Mouse (Mus musculus): ENCODE data around the gene Myh9.

Myh9 gene

DNA sequence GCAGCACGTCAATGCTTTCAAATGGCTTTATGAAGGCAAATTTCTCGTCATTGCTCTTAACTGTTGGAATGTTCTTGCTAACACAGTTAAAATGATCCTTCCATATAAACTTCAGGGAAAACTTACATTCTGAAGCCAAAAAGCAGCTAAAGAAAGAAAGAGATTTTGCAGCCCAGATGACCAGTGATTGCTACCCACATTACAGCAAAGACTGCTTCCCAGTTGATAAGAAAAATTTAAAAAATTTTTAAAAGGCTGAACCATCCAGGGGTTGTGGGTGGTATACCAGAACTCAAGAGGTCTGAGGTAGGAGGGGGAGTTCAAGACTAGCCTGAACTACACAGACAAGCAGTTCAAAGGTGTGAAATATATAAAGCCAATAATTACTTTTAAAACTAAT lies 1.1 kb upstream of the Myh9 start:
- DNase-seq (ENCODE audit: low spot score in 2 of 2): no peak

DNA sequence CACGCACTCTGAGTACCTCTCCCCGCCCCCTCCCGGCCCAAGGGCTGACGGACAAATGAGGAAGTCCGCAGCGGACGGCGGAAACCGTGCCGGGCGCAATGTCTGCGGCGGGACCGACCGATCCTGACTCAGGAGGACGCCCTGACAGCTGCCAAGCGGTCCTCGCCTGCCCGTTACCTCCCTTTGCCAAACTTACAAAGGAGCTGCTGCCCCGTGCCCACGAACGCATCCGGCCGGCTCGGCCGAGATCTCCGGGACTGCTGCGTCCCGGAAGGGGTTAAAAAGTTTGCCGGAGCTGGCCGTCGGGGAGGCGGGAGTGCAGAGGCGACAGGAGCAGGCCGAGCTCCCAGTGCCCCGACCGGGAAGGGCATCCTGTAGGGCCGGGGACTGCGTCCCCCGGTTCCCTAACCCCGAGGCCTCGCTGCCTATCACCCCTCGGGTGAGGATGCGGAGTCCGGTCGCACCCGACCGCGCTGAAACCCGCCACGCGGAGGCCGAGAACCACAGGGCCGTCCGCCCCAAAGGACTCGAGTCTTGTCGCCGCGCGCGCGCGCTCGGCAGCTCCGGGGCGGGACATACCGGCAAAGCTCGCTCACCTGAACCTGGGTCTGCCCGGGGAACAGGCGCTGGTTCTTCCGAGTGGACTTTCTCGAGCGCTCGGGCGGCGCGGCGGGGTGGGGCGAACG lies 471 bp downstream of the Myh9 start:
- peak; percentile 64 to 75 for DNase-seq (ENCODE audit: low spot score in 2 of 2)

DNA sequence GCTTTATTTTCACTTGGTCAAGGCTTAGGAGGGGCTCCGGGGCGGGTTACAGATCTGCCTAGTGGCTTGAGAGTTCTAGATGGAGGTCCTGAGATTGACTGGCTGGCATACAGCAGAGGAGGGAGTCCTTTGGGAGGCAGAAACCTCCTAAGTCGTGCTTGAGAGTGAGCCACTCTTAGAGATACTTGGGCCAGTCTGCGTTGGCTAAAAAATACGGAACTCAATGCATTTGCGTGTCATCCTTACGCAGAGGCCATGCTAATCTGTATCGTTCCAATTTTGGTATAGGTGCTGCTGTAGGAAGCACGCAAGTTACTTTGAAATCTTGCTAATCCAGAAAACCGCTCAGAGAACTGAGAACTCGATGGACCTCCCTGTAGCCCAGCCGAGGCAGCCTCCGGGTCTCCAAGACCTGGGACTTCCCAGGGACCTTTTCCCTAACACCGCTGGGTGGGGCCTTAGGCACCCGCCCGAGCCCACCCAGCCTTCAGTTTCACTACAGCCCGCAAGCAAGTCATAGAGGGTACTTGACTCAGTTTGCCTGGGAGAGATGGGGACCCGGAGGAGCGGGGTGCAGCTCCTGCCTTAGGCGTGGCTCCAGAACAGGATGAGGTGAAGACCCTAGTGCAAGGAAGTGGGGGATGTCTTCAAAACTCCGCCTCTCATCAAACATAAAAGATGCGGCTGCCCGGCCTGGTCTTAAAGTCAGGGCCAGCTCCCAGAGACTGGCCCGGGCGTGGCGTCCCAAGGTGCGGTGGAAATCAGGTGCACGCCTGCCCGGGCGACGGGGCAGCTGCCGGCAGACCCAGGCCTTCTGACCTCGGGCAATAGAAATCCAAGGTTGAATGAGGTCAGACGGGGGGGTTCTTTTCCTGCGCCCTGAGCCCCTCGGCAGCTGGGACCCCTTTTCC lies 1.3 kb downstream of the Myh9 start:
- DNase-seq (ENCODE audit: low spot score in 2 of 2): peak in 1 of 2 experiments; percentile 35

DNA sequence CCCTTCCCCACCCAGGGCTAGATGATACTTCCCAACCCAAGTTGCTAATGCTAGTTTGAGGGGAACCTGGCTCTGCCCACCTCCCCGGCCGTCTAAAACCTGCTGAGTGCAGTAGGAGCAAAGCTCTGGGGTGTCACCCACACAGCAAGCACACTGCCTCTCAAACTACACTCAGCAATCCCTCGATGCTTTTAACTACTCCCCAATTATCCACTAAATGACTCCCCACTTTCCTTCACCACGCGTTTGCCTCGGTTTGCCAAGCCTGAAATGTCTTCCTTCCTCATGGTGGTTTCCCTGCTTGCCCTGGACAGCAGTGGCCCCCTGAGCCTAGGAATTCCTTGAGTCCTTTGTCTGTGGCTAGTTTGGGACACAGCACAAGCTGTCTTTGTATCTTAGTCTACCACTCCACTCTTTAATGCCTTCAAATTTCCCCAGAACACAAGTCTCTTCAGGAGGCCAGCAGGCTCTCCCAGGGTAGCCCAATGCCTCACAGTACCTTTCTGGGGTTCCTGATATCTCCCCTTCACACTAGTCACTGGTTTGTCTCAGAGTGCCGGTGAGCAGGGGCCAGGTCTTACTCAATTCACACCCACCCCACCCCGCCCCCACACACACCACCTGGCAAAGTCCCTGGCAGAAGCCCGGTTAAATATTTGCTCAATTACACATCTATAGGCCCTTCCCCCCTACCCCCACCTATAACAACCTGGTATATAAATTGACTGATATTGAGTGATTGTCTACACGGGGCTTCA lies 2.3 kb downstream of the Myh9 start:
- no peak for DNase-seq (ENCODE audit: low spot score in 2 of 2)

DNA sequence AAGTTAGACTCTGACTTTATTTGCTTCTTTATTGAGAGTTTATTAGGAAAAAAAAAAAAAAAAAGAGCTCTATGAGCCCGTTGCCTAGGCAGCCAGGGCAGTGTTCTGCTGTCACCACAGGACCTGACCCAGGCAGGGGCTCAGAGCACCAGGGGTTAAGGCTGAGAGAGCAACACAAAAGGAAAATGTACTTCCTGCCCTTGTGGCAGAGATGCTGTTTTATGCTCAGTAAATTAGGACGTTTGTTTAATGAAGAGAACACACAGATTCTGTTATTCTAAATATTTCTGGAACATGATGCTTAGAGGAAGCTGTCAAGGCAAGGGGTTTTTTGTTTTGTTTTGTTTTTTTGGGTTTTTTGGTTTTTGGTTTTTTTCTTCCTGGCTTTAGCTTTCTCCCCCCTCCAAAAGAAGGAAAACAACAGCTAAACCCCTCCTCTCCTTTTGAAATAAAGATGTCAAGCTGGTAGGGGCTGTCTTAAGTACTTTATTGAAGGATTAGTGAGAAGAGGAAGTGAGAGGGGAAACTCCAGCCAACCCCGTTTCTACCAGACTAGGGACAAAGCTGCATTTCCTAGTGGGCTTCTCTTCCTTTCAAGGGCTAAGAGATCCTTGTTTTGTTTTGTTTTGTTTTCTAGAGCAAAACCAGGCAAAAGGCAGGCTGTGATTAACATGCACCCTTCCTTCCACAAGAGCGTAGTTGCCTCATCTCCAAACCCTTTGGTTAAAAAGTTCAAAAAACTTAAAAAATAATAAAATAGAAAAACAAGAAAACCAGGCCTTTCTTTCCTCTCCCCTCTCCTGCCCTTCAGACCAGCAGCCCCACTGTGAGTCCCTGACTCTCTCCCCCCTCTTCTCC lies 3.2 kb downstream of the Myh9 start:
- peak in 1 of 2 experiments; percentile 38 for DNase-seq (ENCODE audit: low spot score in 2 of 2)

DNA sequence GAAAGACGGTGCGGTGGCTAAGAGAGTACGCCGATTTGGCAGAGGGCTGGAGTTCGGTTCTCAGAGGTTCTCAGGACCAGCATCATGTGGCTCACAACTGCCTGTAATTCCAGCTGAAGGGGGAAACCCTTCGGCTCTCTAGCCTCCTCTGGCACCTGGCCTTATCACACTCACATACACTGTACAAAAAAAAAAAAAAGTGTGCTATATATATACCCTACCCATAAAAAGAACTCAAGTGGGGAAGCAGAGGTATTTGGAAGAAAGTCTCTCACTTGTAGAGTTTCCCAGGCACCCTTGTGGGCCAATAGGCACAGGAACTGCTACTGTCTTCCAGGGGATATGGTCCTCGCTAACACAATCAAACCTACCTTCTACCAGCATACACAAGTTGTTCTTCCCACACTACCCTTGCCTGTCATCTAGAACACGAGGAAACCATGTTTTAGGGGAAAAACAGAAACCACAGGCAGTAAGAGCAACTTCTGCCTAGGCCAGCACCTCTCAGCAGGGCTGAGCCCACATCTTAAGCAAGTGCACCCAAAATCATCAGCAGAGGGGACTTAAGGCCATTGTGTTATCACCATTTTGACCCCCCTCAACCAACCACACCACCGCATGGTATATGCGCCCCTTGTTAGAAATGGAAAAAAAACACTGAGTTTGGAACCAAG lies 4.4 kb downstream of the Myh9 start:
- no peak for DNase-seq (ENCODE audit: low spot score in 2 of 2)

DNA sequence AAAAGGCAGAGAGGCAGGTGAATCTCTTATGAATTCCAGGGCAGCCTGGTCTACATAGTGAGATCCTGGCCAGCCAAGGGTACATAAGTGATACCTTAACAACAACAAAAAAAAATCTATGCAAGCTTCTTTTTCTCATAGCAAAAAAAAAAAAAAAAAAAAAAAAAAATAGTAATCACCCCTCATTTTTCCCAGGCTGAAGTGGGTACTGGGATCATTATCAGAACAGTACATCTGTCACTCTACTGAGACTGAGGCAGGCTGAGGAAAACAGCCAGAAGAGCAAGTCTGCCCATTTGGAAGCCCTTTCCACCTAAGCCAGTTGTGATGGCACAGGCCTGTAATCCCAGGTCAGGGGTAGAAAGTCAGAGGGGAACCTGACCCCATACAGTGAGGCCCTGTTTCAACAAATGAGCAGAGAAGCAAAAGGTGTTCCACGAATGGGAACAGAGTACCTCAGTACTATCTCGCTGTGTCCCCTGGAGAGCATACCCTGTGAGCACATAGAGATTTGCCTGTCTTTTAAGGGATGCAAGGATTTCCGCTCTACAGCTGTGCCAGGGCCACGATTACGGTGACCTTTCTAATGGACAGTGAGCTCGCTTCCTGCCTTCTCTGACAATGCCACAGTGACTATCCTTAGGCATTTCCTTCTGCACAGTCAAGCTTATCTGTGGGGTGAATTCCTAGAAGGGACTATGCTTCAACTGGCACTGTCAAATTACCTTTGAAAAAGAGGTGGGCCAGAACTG lies 5.1 kb downstream of the Myh9 start:
- DNase-seq (ENCODE audit: low spot score in 2 of 2): no peak

DNA sequence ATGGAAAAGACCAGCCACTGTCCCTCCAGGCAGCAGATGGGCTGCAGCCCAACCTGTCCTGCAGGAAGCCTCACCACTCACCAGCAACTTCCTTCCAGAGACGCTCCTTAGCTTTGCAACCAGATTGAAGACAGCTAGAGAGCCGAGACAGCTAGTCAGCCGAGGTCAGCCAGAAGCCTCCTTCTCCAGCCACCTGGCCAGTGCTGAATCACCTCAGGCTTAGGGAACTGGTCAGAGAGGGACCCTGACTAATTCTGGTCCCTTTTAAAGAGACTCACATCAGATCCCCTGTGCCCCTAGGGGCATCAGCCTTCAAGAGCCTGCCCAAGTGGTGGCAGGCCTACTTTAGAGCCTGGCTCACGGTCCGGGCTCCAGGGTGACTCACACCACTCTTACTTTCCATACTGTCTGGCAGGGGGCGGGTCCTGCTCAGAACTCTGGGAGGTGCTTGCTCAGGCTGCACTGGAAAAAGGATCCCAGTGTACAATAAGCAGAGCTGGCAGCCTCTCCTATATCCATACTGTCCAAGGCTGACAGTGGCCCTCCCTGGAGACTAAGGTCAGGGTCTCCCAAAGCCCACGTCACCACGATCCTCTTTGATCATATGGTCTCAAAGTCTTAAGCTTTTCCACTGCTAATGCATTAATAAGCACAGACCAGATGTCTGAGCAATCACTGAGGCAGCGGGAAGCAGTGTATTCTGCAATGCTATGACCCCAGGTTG lies 5.9 kb downstream of the Myh9 start:
- peak in 1 of 2 experiments; percentile 36 for DNase-seq (ENCODE audit: low spot score in 2 of 2)

DNA sequence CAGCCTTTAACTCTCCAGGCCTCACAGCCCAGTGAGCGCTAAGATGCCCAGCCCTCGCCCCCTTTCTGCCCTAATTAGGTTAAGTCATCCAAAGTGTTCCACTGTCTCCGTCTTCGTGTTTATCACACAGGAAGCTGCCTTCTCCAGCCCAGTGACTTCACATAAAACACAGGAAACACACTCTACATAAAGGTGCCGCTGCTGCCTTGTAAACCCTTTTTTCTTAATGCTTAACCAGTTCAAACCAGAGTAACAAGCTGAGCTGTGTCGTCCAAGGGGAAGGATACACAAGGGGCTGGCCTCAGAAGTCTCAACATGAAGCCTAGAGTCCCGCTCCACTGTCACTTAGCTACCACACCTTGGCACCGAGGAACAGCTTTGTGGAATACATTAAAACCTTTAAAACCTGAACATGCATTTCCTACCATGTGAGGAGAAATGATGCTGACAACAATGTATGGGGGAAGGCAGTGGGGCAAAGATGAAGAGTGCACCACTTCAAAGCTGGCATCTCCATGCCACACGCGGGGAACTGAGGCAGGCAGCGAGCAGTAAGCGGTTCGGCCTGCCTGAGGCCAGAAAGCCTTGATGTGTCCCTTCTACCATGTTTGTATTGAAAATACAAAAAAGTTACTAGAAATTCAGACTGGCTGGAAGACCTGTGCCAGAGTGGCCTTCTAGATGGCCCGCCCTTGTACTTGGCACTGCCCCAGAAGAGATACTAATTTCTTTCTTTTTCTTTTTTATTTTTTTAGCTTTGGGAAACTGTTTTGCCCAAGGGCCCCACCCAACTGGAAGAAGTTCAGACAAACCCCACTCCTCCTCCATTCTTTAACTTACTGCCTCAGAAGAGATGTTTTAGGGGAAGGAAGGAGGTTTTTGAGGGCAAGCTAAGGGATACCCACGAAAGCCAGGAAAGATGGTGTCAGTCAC lies 7.4 kb downstream of the Myh9 start:
- DNase-seq (ENCODE audit: low spot score in 2 of 2): peak; percentile 82 to 86

DNA sequence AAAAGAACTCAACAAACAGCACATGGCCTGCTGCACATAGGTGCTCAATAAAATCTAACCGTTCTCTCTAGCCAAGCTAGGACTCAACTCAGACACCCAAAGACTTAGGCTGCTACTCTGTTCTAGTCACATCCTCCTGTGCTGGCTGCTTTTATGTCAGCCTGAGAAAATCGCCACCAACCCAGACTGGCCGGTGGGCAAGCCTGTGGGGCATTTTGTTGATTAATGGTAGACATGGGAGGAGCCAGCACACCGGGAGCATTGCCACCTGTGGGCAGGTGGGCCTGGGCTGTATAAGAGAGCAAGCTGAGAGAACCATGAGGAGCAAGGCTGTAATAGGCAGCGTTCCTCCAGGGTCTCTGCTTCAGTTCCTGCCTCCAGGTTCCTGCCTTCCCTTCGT lies 8.2 kb downstream of the Myh9 start:
- DNase-seq (ENCODE audit: low spot score in 2 of 2): peak in 1 of 2 experiments; percentile 47

DNA sequence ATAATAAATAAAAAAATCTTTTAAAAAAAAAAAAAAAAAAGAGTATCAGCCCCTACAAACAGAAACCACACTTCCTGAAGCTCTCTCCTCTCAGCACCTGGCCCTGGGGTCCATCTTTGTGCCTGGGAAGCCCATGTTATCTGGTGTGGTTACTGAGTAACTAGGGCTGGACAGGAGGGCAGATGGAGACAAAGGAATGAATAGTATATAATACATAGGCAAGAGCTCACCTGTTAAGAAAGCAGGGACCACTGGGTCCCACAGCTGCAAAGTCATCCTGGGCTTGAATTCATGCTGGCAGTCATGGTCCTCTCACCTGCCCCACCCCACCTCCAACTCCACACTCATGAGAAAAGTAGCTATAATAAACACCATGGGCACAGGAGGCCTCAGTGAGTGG lies 8.9 kb downstream of the Myh9 start:
- no peak for DNase-seq (ENCODE audit: low spot score in 2 of 2)

DNA sequence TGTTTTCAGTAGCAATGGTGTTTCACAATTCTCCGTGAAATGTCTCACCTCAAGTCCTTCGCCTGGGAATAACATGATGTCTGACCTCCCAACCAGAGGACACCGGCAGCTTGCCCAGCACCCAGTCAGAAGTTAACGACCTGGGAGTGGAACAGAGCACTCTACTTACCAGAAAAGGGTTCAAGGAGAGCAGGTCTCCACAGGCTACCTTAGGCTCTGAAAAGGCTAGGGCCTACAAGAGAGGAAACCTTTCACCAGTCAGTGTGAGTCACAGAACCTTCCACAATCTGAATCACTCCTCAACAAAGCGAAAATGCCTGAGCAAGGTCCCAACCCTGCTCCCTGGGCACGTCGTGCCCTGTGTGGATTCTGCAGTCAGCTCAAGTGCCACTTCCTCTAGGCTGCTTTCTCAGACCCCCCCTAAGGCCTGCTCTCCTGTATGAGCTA lies 9.5 kb downstream of the Myh9 start:
- DNase-seq (ENCODE audit: low spot score in 2 of 2): no peak

DNA sequence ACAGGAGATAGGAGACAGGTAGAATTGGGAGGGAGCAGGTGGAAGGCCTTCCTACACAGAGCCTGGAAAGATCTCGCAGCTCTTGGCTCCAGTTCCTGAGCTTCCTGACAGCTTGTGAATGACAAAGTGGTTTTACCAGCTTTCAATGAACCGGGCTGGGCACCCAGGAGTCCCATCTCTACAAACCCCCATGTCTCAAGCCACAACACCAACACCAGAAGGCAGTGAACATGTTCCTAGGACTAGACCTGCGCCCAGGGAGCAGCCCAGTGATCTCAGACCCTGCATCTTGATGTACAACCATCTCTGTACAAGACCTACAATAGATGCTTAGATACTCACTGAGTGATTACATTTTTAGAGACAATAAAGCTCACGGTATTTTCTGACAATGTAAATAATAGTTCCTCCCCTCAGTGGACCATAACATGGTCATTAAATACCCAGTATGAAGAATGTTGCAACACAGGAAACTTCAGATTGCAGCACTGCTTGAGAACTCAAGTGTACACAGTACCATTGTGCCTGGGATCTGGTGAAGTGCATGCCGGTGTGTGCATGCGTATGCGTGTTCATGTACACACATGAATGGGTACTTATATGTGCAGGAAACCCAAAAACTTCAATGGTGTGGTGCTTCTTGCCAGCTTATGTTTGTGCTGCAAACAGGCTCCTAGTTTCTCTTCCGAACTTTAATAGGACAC lies 10.1 kb downstream of the Myh9 start:
- DNase-seq (ENCODE audit: low spot score in 2 of 2): no peak

DNA sequence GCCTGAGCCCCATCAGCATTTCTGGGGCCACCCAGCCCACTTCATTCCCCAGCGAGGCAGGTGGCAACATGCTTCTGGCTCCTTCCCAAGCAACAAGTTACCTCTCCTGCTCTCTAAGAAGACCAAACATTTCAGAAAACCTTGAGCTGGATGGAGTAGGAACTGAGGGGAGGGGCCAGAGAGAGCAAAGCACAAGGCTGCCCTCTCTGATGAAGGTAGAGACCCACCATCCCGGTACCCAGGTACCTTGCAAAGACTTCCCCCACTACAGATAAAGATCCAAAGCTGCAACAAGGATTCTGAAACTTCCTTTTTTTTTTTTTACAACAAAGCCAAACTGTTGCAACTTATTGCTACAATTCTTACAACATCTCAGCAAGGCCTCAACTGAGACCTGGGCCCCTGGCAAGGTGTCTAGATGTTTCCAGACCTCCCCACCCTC lies 10.8 kb downstream of the Myh9 start:
- DNase-seq (ENCODE audit: low spot score in 2 of 2): no peak

DNA sequence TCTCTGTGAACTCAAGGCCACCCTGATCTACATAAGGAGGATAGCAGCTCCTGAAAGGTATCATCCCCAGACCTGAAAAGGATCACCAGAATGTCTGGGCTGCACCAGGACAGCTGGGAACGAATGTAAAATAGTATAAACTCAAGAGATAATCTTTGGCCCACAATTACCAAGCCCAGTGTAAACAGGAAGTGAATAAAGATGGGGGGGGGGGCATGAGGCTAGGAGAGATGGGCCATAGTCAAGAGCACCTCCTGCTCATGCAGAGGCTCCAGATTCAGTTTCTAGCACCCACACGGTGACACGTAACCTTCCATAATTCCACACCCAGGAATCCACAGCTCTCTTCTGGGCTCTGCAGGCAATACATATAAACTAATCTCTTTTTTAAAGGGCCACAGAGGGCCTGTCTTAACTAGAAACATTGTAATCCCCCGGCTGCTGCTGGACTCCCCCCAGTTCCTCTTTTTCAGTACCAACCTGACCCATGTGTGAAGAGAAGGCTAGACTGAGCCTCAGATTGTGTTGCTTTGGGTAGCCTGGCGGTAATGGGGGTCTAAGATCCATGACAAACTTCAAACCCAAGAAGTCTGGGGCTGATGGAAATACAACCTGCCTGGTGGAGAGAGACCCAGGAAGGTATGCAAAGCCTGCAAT lies 11.4 kb downstream of the Myh9 start:
- DNase-seq (ENCODE audit: low spot score in 2 of 2): peak in 1 of 2 experiments; percentile 59

DNA sequence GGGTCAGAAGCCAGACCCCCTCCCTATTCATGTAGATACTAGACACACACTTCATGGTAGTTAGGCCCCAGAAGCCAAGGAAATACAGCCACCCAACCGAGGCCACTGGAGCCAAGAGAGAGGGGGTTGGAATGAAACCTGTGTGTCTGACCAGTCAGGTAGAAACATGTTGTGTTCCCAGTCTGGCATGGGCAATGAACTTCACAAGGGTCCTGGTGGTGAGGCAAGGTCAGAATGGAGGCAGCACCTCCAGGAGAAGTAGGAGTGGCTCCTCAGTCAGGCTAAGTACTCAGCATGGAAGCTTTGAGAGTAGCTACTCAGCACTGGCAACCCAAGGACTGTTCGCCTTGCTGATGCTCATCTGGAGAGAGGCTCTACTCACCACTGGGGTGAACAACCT lies 12.4 kb downstream of the Myh9 start:
- DNase-seq (ENCODE audit: low spot score in 2 of 2): no peak

DNA sequence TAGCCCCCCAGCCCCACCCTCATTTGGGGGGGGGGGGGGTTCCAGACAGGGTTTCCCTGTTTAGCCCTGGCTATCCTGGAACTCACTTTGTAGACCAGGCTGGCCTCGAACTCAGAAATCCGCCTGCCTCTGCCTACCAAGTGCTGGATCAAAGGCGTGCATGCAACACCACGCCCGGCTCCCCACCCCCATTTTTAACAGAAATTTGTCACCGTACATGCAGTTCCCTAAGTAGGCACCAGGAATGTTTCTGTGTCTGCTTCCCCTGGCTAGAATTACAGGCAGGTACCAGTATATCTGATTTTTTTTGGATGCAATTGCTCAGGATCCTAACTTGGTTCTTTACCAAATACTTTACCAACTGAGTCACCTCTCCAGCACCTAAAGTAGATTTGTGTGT lies 13.1 kb downstream of the Myh9 start:
- no peak for DNase-seq (ENCODE audit: low spot score in 2 of 2)

Measured in natural killer cell, adult 2 months (primary cell).